Mouse (Mus musculus): ENCODE results near the gene Myzap.
A peak's percentile ranks its signal among the peaks of the same experiment; 100 is the strongest.
"Not testable (repeated sequence)": the region's sequence is repeated elsewhere in the genome, so short reads cannot be mapped to it uniquely, and the experiment has no call there.

The Myzap gene

GRCm38 (mm10) chr9:71591938-71592548 lies at the start of gene Myzap:
Myzap (minus strand) TSS chr9:71592360.
- DNase-seq: peak; percentile 90

GRCm38 (mm10) chr9:71640361-71640927 lies 48.3 kb upstream of the Myzap start:
- peak; percentile 55 for DNase-seq

GRCm38 (mm10) chr9:71638198-71638597 lies 46.0 kb upstream of the Myzap start:
- DNase-seq: no peak

GRCm38 (mm10) chr9:71636854-71637253 lies 44.7 kb upstream of the Myzap start:
- no peak for DNase-seq

- peak; percentile 46 for DNase-seq
Observed at GRCm38 (mm10) chr9:71635627-71636026, 43.5 kb upstream of the Myzap start.

- DNase-seq: peak; percentile 67
Observed at GRCm38 (mm10) chr9:71634916-71635315, 42.8 kb upstream of the Myzap start.

GRCm38 (mm10) chr9:71628921-71629320 lies 36.8 kb upstream of the Myzap start:
- no peak for DNase-seq

GRCm38 (mm10) chr9:71628286-71628685 lies 36.1 kb upstream of the Myzap start:
- DNase-seq: no peak

GRCm38 (mm10) chr9:71625961-71626360 lies 33.8 kb upstream of the Myzap start:
- DNase-seq: no peak

- peak; percentile 86 for DNase-seq
Observed at GRCm38 (mm10) chr9:71624793-71625495, 32.8 kb upstream of the Myzap start.

GRCm38 (mm10) chr9:71623871-71624569 lies 31.9 kb upstream of the Myzap start:
- DNase-seq: peak; percentile 66

GRCm38 (mm10) chr9:71622593-71622992 lies 30.4 kb upstream of the Myzap start:
- DNase-seq: no peak

- DNase-seq: peak; percentile 54
Observed at GRCm38 (mm10) chr9:71621968-71622367, 29.8 kb upstream of the Myzap start.

- not testable (repeated sequence) for DNase-seq
Observed at GRCm38 (mm10) chr9:71620116-71620515, 28.0 kb upstream of the Myzap start.

- no peak for DNase-seq
Observed at GRCm38 (mm10) chr9:71617363-71617762, 25.2 kb upstream of the Myzap start.

GRCm38 (mm10) chr9:71616185-71616584 lies 24.0 kb upstream of the Myzap start:
- peak; percentile 84 for DNase-seq

GRCm38 (mm10) chr9:71614643-71615042 lies 22.5 kb upstream of the Myzap start:
- DNase-seq: no peak

GRCm38 (mm10) chr9:71612981-71613380 lies 20.8 kb upstream of the Myzap start:
- no peak for DNase-seq

- DNase-seq: peak; percentile 71
Observed at GRCm38 (mm10) chr9:71611876-71612275, 19.7 kb upstream of the Myzap start.

- DNase-seq: no peak
Observed at GRCm38 (mm10) chr9:71609010-71609409, 16.9 kb upstream of the Myzap start.

GRCm38 (mm10) chr9:71606296-71607057 lies 14.3 kb upstream of the Myzap start:
- no peak for DNase-seq

- no peak for DNase-seq
Observed at GRCm38 (mm10) chr9:71604914-71605635, 12.9 kb upstream of the Myzap start.

All from kidney, adult 9 months (tissue).